Mouse (Mus musculus) common myeloid progenitor, adult 5-6 weeks (primary cell): Measurements from ENCODE around the gene Slc1a7. TPM values are rescaled to one million over a fixed set of nuclear protein-coding genes. Genes with fewer than 3 reads are reported as not detected.
A peak's percentile ranks its signal among the peaks of the same experiment; 100 is the strongest.

Experiments
- ATAC-seq: replicated peaks from 2 replicates; pipeline ENCODE4 v1.8.0; 2016; ENCODE audit warnings: low read depth, mild to moderate bottlenecking, moderate TSS enrichment, inconsistent platforms; ENCODE audit not compliant: poor library complexity, severe bottlenecking
- total RNA-seq: library from RNA; stranded (forward); fragments of 200-1000, 187-1606 nt; gene quantifications from 2 replicates; pipeline ENCODE4 v1.2.3, GENCODE M21; 2017

Slc1a7 gene
- total RNA-seq, 1 experiment from 2014 or later, result not detected

DNA sequence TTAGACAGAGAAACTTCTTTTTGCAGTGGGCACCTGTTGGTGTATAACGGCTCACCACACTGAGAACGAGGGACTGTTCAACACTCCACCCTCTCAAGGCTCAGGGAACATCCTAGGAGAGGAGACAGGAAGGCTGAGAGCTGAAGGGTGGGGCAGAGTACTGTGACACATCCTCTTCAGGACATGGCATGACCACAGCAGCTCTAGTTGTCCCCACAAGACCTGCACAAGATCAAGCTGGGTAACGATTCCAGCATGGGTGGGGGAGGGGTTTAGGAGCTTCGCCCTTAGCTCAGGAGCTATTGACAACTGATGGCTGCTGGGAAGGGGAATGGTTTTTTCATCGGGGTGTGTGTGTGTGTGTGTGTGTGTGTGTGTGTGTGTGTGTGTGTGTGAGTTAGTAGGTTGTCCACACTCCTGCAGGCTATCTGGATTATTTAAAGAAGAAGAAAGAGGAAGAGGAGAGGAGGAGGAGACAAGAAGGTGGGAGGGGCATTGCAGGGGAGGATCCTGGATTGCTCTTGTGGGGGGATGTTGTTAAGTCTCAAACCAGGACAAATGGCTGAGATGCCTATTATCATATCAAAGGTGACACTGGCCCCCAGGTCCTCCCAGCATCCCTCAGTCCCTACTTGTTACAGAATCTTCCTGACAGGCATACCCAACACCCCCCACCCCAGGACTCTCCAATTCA lies 1.6 kb upstream of the Slc1a7 start:
- ATAC-seq, result peak; percentile 63

DNA sequence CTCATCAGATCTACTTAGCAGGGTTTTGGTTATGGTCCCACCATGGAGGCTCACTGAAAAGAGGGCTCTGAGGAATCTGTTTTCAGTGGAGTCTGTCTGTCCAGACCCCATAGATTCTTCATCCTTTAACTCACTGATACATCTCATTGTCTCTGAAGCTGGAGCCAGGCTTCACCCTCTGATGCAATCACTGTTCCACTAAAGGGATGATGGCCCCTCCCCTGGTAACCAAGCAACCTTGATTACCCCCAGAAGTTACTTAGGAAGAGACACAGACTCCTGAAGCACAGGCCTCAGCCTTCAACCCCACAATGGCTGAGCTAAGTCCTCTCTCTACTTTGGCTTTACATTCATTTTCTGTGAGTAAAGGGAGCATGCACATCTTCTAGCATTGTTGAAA lies 1.6 kb downstream of the Slc1a7 start:
- ATAC-seq, result no peak

DNA sequence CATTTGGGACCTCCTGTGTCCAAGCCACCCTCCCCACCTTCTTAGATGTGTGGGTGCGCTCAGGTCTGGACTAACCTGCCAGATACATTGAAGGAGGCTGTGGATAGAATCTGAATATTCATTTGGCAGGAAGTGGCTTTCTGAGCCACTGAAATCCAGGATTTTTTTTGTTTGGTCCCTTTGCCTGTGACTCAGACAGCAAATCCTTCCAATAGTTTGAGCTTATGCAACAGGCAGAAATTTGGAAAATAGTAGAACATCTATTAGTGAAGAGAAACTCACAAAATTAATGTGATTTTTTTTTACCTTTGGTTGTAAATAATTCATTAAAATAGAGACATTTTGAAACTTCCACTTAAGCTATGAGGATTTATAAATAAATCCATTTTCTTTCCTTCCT lies 3.0 kb downstream of the Slc1a7 start:
- no peak for ATAC-seq

DNA sequence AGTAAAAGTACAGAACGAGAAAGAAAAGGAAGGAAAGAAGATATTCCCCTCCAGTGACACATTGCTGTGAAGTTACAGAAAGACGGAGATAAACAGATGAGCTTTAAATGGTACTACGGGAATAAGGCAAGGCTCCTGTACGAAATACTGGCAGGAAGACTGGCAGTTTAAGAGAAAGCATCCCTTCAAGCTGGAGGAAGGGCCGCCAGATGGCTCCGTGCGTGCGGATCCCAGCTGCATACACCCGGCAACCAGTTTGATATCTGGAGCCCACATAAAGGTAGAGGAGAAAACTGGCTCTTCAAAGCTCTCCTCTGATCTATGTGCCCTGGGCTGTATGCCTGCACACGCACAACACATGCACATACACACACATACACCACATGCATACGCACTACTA lies 6.4 kb downstream of the Slc1a7 start:
- ATAC-seq, result no peak

DNA sequence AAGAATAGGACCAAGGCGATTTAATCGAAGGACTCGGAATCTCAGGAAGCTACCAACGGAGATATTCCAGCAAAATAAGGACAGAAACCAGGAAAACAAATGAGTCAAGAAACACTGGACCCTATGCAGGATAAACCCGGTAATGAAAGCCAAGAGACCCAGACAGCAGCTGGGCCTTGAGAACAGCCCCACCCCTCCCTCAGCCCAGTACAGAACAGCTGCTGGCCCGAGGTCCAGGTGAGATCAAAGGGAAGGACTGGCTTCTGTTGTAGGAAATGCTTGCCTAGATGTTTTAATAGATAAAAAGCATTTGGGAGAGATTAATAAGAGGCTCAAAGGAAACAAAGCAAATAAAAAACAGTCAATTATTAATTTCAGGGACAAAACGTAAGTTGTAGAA lies 6.9 kb downstream of the Slc1a7 start:
- ATAC-seq, result no peak

DNA sequence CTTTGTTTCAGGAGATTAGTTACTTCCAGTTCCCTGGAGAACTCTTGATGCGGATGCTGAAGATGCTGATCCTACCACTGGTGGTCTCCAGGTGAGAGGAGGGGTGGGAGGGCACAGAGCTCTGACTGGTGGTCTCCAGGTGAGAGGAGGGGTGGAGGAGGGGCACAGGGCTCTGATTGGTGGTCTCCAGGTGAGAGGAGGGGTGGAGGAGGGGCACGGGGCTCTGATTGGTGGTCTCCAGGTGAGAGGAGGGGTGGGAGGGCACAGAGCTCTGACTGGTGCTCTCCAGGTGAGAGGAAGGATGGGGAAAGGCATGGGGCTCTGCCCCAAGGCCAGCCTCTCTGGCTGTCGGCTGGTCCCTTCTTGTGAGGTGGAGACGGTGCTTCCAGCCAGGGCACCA lies 9.5 kb downstream of the Slc1a7 start:
- no peak for ATAC-seq

DNA sequence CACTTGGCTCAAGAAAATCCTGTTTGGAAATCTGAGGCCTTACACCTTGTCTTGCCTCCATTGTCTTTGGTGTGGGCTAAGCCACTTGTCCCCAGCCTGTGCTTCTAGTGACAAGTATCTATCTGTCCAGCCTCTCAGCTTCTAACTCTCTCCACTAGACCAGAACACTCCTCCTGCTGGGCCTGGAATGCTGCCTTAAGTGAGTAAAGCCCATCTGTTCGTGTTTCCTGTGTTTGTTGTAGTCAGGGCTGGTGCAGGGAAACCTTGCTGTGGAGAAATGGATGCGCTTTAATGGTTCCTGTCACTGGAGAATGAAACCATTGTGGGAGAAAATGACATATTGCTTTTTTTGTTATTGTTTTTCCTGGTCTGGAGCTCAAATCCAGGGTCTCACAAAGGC lies 11.4 kb downstream of the Slc1a7 start:
- no peak for ATAC-seq

DNA sequence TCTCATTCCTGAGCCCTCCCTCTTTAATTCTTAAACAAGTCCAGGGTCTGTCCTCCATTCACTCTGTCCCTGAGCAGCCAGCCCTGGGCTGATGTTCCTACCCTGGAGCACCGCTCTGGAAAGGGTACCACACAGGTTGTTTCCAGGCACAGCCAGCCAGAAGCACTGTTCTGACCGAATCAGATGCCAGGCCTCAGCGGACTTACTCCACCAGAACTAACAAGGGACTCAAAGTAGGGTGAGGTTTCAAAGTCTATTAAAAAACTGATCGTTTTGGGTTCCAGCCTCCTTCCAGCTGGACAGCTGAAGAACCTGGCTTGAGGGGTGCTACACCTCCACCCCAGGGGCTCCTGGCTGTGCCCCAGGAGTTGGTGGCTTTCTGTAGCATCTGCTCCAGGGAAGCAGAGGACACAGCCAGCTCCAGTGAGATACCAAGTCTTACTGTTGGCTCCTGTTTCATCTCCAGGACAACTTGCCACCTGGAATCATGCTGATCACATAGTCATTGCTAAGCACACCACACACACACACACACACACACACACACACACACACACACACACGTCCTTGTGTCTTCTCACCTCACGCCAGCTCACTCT lies 12.0 kb downstream of the Slc1a7 start:
- ATAC-seq, result no peak

DNA sequence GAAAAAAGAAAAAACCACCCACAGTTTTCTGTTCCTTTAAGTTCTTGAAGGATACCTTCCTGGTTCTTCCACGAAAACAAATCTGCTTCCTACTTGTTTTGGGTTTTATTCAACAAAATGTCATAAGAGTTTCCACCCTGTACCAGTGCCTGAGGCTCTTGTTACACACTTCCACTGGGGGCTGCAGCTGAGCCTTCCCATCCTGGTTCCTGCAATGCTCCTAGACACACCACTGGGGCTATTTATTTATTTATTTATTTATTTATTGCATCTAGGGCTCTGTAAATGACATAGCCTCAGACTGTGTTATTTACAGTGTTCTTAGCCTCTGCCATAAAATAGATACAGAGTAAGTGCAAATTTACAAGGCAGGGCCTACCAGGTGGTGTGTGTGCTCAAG lies 15.6 kb downstream of the Slc1a7 start:
- ATAC-seq, result no peak

DNA sequence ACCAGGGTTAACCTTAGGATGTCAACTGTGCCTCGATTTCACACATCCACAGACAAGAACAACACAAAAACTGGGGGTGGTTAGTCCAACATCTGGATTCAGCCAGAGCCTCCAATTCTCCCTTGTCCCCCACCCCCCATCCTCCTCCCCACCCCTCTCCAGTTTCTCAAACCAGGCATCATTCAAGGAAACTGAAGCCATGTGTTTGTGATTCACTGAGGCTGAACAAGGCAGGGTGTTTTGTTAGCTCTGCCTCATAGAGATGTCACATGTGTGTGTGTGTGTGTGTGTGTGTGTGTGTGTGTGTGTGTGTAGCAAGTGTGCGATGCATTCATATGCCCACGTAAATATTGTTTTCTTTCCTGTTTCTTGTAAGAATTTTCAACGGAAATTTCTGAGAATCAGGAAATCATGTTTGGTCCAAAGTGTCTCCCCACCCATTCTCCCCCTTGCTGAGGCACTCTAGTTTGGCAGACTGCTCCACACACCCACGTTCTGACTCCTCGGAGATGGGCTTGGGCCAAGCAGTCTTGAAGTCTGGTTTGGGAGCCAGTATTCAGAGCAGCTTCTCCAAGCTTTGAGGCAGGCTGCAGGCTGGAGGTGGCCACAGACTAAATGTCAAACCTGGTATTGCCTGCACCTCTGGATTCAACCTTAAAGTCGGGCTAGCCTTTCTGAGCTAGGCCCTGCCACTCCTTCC lies 16.3 kb downstream of the Slc1a7 start:
- no peak for ATAC-seq

DNA sequence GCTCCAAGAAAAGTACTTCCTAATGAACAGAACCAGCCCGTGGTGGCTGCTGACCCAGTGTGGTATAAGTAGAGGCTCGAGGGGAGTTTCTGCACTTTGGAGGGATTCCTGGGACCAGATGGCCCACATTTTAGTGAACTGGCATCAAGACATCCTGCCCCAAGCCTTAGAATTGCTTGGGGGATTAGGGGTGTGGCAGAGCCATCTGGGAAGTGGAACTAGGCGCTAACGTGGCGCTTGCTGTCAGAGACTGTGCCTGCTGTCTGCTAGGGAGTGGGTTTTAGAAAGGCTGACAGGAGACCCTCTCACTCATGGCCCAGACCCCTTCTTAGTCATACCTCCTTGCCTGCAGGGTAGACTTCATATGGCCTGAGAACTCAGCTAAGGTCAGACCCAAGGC lies 17.7 kb downstream of the Slc1a7 start:
- no peak for ATAC-seq

DNA sequence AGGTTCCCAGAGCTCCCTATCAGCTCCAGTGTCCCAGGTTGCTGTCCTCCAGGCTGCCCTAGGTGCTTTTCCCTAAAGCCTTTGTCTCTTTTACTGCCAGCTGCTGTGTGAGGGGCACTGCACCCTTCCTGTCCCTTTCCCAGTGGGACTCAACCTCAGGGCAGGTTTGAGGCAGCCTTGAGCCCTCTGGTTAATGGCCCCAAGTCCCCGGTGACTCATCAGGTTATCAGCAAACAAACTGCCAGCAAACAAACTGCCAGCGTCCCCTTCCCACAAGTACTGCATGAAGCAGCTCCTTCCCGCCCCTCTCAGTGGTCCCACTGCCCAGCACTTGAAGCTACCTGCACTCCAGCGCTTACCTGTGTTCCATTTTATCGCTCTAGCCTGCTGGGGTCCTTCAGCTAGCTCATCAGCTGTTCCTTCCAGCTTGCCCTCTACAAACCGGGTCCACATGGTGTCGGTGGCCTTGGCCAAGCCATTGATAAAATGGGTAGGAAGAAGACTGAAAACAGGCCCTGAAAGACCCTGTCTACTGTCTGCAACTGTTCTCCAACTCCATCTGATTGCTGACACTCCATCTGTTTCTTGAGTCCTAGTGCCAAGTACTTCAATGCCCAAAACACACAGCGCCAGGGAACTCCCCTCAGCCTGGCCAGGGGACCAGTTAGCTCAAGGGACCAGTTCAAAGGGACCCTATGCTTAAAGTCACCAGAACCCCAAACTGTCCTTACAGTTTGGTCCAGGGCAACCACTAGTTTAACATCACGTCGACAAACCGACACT lies 18.4 kb downstream of the Slc1a7 start:
- no peak for ATAC-seq

DNA sequence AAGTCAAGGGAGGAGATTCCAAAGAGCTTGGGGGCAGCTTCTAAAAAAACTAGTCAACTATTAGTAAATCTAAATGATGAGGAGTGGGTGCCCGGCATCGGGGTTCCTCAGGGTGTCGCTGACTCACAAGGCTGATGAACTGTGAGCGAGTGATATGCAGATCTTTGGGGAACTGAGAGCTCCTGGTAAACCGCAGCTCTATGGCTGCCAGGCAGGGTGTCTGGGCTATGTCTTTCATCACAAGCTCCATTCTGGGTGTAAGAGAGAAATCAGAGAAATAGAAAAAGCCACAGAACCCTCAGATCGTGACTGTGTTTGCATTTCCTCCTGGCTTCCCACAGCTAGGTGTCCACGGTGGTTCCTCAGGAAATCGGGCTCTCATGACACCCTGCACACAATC lies 20.8 kb downstream of the Slc1a7 start:
- peak; percentile 98 for ATAC-seq

DNA sequence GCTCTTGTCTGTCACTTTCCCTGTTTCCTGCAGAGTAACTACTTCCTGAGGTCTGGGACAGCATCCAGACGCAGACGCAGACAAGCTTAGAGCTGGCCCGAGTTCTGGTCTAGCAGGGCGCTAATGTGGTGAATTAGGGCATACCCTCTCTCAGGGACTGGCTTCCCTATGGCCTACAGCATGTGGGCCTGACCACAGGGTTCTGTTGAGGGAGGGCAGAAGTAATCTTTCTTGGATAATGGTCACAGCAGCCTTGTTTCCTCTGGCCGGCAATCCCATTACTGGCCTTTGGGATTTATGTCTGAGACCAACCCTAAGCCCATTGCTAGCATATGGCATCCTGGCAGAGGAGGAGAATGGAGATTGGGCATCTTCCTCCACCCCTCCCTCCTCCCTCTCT lies 22.7 kb downstream of the Slc1a7 start:
- ATAC-seq, result no peak

DNA sequence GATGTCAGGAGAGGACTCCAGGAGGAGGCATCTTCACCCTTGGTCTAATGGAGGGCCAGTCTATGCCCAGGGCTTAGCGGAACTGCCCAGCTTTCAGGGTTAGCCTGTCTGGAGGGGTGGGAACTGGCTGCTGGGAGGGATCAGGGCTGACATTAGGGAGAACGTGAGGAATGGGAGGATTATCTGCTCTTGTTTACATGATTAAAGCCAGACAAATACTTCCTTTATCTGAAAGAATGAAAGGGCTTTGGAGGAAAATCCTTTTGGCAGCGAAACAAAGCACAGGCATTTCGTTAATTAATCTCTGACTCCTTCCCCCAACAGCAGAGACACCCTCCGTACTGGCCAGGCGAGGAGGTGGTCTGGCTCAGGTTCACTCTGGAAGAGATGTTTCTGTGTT lies 23.7 kb downstream of the Slc1a7 start:
- ATAC-seq, result no peak

DNA sequence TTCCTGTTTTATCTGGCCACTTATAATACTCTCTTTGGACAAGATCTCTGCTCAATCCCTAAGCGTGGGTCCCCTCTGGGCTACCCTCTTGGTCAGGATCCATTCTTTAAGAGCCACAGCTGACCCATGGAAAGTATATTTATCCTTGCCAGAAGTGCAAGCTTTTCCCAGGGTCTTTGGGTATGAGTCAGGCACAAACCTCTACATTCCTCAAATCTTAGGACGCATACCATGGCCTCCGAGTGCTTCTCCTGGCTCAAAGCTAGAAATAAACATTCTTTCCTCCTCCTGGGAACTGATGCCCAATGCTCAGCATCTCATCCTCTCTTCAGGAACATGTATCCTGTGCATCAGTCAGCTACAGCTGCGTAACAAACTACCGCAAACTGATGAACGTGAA lies 26.9 kb downstream of the Slc1a7 start:
- ATAC-seq, result no peak

DNA sequence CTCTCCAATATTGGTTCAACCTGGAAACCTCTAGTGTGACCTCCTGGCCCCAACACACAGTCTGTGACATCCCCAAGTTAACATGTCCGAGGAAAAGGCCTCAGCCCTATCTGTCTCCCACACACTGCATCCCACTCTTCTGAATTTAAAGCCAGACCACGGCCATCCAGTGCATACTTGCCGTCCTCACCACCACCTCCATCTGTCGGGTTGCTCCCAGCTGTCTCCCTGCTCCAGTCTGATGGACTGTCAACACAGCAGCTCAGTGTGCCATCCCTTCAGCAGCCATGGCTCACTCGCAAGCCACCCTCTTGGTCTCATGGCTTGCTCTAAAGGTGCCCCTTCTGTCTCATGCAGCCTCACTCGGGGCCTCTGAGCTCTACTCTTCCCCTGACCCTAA lies 27.6 kb downstream of the Slc1a7 start:
- ATAC-seq, result no peak

DNA sequence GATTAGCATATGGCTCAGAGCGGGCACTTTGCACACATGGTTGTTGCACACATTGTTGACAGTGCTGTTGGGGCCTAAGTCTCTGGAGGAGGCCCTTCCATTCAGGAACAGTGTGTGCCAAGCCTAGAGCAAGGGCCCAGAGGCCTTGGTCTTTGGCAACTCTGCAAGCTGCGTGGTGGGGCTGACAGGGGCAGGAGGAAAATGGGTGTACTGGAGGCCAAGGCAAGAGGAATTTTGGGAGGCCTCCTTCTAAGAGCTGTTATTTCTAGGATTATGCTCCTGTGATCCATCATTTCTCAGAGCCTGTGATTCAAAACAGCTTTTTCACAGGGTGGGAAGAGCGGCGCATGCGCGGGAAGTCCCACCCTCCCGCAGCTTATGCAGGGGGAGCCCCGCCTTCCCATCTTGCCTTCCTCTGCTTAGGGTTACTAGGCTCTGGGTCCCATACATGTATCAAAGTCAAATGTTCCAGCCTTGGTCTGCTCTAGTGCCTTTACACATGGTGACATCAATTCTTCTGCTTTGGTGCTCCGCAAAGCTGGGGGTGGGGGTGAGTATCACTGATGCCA lies 28.4 kb downstream of the Slc1a7 start:
- no peak for ATAC-seq

DNA sequence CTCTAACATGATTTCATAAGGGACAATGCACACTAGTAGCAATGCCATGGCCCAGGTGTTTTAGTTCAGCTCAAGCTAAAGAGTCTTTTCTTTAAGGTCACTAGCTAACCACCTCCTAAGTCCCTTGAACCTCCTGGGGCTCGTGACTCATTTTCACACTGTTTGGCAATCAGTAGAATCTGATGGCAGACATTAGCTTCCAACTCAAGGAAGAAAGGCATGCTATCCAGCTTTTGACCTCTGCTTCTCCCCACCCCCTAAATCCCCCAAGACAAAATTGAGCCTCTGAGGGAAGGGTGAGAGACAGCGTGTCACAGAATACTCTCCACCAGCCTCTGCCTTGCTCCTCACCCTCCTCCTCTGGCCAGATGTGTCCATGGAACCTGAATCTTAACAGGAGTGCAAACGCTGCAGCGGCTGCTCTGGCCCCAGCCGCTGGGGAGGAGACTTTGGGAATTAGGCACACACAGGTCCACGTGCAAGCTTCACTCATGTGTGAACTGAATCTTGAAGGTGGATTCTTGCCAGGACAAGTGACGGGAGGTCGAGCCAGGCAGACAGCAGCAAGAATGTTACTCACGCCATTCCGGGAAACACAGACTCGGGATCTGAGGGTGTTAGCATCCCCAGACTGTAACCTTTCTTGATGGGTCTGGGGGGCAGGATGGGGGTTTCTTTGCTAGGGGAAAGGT lies 30.7 kb downstream of the Slc1a7 start:
- no peak for ATAC-seq

DNA sequence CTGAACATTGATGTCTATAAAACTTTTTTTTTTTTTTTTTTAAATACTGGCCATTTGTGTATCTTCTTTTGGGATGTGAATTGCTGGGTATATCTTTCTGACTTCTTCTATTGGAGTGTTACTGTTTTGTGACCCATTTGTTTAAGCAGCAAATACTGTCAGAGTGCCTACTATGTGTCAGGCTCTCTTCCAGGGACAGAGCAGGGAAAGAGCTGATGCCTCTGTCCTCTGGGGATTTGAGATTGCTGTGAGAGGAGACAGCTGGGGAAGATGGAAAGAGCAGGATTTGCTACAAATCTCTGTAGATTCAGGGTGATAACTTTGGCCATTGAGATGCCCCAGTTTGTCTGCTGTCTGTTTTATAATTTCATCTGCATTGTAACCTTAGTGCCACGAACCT lies 31.2 kb downstream of the Slc1a7 start:
- ATAC-seq, result no peak
